ENCODE assay signal across 10 mouse cellular contexts in genomic region chr12:73410924-73411323, GRCm38 (mm10).
A peak's percentile ranks its signal among the peaks of the same experiment; 100 is the strongest.
DNase-seq lines count a peak whose midpoint lies in the region; ATAC-seq and TF ChIP-seq lines count a peak whose summit lies in the region.
"Had no signal": no experiment of that assay in that cellular context is flagged by ENCODE, and none has a peak within 500 bp of the region (broad histone marks: within the 10 kb centered on the region; RNA-seq: fewer than 3 reads in every experiment).

No protein-coding gene starts in this region.

- H3K4me1 ChIP-seq in forebrain, embryonic 14.5 days (ENCODE audit: control insufficient read depth, insufficient read depth, low read length) = 0 out of 2 replicates have a peak, but pooled peaks cover 2% of the 10 kb centered on the region
- peaks cover 12% of the 10 kb centered on the region for H3K4me1 ChIP-seq in forebrain, embryonic 16.5 days (replicated peaks; ENCODE audit: control insufficient read depth, insufficient read depth, low read length)
- peaks cover 11% of the 10 kb centered on the region for H3K4me1 ChIP-seq in liver, adult 2 months (ENCODE audit: control insufficient read depth, insufficient read depth, low read length)
- H3K4me1 ChIP-seq in liver, embryonic 12.5 days = no peaks in the 10 kb centered on the region
- no peaks in the 10 kb centered on the region for H3K4me1 ChIP-seq in MEL (ENCODE audit: control insufficient read depth in 1 of 2, insufficient read depth in 2 of 2, low read length in 2 of 2)

- H3K79me2 ChIP-seq in liver, adult 2 months (ENCODE audit: control insufficient read depth, insufficient read depth, low read length) = no peaks in the 10 kb centered on the region
- no peaks in the 10 kb centered on the region for H3K79me2 ChIP-seq in MEL (ENCODE audit: control insufficient read depth, insufficient read depth, low read length, poor library complexity)

- WGBS in forebrain, embryonic 14.5 days = 77% methylated on average over 7 of the region's 7 CpGs
- WGBS in forebrain, embryonic 16.5 days = 66% methylated on average over 7 of the region's 7 CpGs
- WGBS in liver, adult 2 months = 32% methylated on average over 7 of the region's 7 CpGs
- 63% methylated on average over 7 of the region's 7 CpGs for WGBS in liver, embryonic 12.5 days (ENCODE audit: insufficient replicate concordance)

- DNase-seq in forebrain, embryonic 14.5 days (ENCODE audit: low spot score) = peak; percentile 29
- DNase-seq in liver, adult 2 months (ENCODE audit: extremely low read depth, low read depth, low spot score) = peak; percentile 72
- no peak for DNase-seq in MEL (ENCODE audit: low read depth, low spot score)
- peak; percentile 56 for DNase-seq in gastrocnemius, postnatal 25 days
- no peak for DNase-seq in left cerebral cortex, adult 11 months (ENCODE audit: low spot score)
- no peak for DNase-seq in retina, embryonic 14.5 days (ENCODE audit: low spot score)
- DNase-seq: thymus, postnatal 4 days had no signal

- no peak for TF ChIP-seq CTCF in liver, adult 2 months (IDR thresholded peaks at IDR 0.05; ENCODE audit: low read depth, low read length)
- no peak for TF ChIP-seq CTCF in MEL (IDR thresholded peaks at IDR 0.05 in 2 of 3, conservative IDR thresholded peaks at IDR 0.05 in 1 of 3; ENCODE audit: control insufficient read depth in 1 of 3, insufficient read depth in 1 of 3, low read depth in 2 of 3, low read length in 3 of 3, poor library complexity in 1 of 3, severe bottlenecking in 1 of 3)

- no peaks in the 10 kb centered on the region for H3K9me3 ChIP-seq in forebrain, embryonic 14.5 days (replicated peaks; ENCODE audit: control insufficient read depth, low read length)
- H3K9me3 ChIP-seq in forebrain, embryonic 16.5 days (ENCODE audit: control insufficient read depth, low read length) = no peaks in the 10 kb centered on the region
- no peaks in the 10 kb centered on the region for H3K9me3 ChIP-seq in liver, embryonic 12.5 days (replicated peaks)
- no peaks in the 10 kb centered on the region for H3K9me3 ChIP-seq in MEL (replicated peaks; ENCODE audit: insufficient read depth, low read length)
- H3K9me3 ChIP-seq: limb, embryonic 13.5 days had no signal

- no peaks in the 10 kb centered on the region for H3K36me3 ChIP-seq in forebrain, embryonic 14.5 days (ENCODE audit: control insufficient read depth, insufficient read depth, low read length)
- no peaks in the 10 kb centered on the region for H3K36me3 ChIP-seq in forebrain, embryonic 16.5 days (ENCODE audit: control insufficient read depth, insufficient read depth)
- no peaks in the 10 kb centered on the region for H3K36me3 ChIP-seq in liver, adult 2 months (ENCODE audit: control insufficient read depth, insufficient read depth, low read length)
- H3K36me3 ChIP-seq in liver, embryonic 12.5 days = no peaks in the 10 kb centered on the region
- no peaks in the 10 kb centered on the region for H3K36me3 ChIP-seq in MEL (ENCODE audit: control insufficient read depth in 1 of 2, insufficient read depth in 2 of 2, low read length in 2 of 2)
- H3K36me3 ChIP-seq: limb, embryonic 13.5 days had no signal

- H3K4me2 ChIP-seq in forebrain, embryonic 14.5 days (ENCODE audit: low read length) = no peak overlapping the region
- no peak overlapping the region for H3K4me2 ChIP-seq in forebrain, embryonic 16.5 days (ENCODE audit: low read length)
- H3K4me2 ChIP-seq in liver, embryonic 12.5 days = no peak overlapping the region
- H3K4me2 ChIP-seq: limb, embryonic 13.5 days had no signal

- no peak overlapping the region for H3K9ac ChIP-seq in forebrain, embryonic 14.5 days (ENCODE audit: low read length)
- H3K9ac ChIP-seq in forebrain, embryonic 16.5 days (replicated peaks; ENCODE audit: low read depth, low read length) = no peak overlapping the region
- no peak overlapping the region for H3K9ac ChIP-seq in liver, adult 2 months (ENCODE audit: low read depth, low read length)
- H3K9ac ChIP-seq in liver, embryonic 12.5 days = no peak overlapping the region
- no peak overlapping the region for H3K9ac ChIP-seq in MEL (ENCODE audit: control insufficient read depth, low read depth, low read length, poor library complexity, severe bottlenecking)
- H3K9ac ChIP-seq: limb, embryonic 13.5 days had no signal

- no peak for TF ChIP-seq POLR2A in liver, adult 2 months (IDR thresholded peaks at IDR 0.05; ENCODE audit: extremely low read depth, insufficient read depth, low read length)
- TF ChIP-seq POLR2A in MEL (IDR thresholded peaks at IDR 0.05; ENCODE audit: control insufficient read depth in 1 of 2, insufficient read depth in 1 of 2, low read depth in 1 of 2, low read length in 2 of 2, poor library complexity in 1 of 2) = no peak

- no peak for TF ChIP-seq RAD21 in MEL (IDR thresholded peaks at IDR 0.05; ENCODE audit: low read depth, low read length)

- H3K27ac ChIP-seq in forebrain, embryonic 14.5 days (ENCODE audit: low read depth, low read length) = no peak overlapping the region
- H3K27ac ChIP-seq in forebrain, embryonic 16.5 days (ENCODE audit: low read length) = no peak overlapping the region
- H3K27ac ChIP-seq in liver, adult 2 months (replicated peaks; ENCODE audit: insufficient read depth, low read depth, low read length) = no peak overlapping the region
- no peak overlapping the region for H3K27ac ChIP-seq in liver, embryonic 12.5 days
- no peak overlapping the region for H3K27ac ChIP-seq in MEL (ENCODE audit: control insufficient read depth, low read depth, low read length)
- H3K27ac ChIP-seq: limb, embryonic 13.5 days had no signal

- TF ChIP-seq EP300 in MEL (IDR thresholded peaks at IDR 0.05; ENCODE audit: low read depth in 1 of 2, low read length in 2 of 2) = no peak

- H3K27me3 ChIP-seq in forebrain, embryonic 14.5 days (replicated peaks; ENCODE audit: control insufficient read depth, insufficient read depth, low read length) = no peaks in the 10 kb centered on the region
- H3K27me3 ChIP-seq in forebrain, embryonic 16.5 days (replicated peaks; ENCODE audit: control insufficient read depth, insufficient read depth, low read length) = no peaks in the 10 kb centered on the region
- no peaks in the 10 kb centered on the region for H3K27me3 ChIP-seq in liver, adult 2 months (ENCODE audit: control insufficient read depth, insufficient read depth, low read length)
- H3K27me3 ChIP-seq in liver, embryonic 12.5 days (replicated peaks) = no peaks in the 10 kb centered on the region
- no peaks in the 10 kb centered on the region for H3K27me3 ChIP-seq in MEL (ENCODE audit: control insufficient read depth in 1 of 2, insufficient read depth in 2 of 2, low read length in 2 of 2)

- no peak for ATAC-seq in forebrain, embryonic 14.5 days
- ATAC-seq in forebrain, embryonic 16.5 days = no peak
- ATAC-seq in liver, embryonic 12.5 days = no peak

- H3K4me3 ChIP-seq in forebrain, embryonic 14.5 days (ENCODE audit: low read depth, low read length) = no peak overlapping the region
- no peak overlapping the region for H3K4me3 ChIP-seq in forebrain, embryonic 16.5 days (replicated peaks; ENCODE audit: low read length)
- no peak overlapping the region for H3K4me3 ChIP-seq in liver, adult 2 months (ENCODE audit: insufficient read depth, low read depth, low read length)
- no peak overlapping the region for H3K4me3 ChIP-seq in liver, embryonic 12.5 days
- no peak overlapping the region for H3K4me3 ChIP-seq in MEL (ENCODE audit: control insufficient read depth in 1 of 2, insufficient read depth in 1 of 2, low read depth in 2 of 2, low read length in 2 of 2)
- H3K4me3 ChIP-seq: limb, embryonic 13.5 days had no signal

TF ChIP-seq in MEL, 35 proteins besides CTCF, POLR2A, EP300 and RAD21:
- TF ChIP-seq POLR2AphosphoS2 (IDR thresholded peaks at IDR 0.05; ENCODE audit: low read length) = no peak
- TF ChIP-seq SMC3 (IDR thresholded peaks at IDR 0.05; ENCODE audit: low read depth, low read length) = no peak
- peak; percentile 37; the same call in 1 of the 2 replicates for TF ChIP-seq BHLHE40 (IDR thresholded peaks at IDR 0.05; ENCODE audit: borderline replicate concordance, low read depth, low read length)
- no peak for TF ChIP-seq POLR2AphosphoS5 (IDR thresholded peaks at IDR 0.05; ENCODE audit: borderline replicate concordance, low read depth, low read length)
- TF ChIP-seq USF2 (IDR thresholded peaks at IDR 0.05; ENCODE audit: borderline replicate concordance in 1 of 2, insufficient read depth in 1 of 2, low read depth in 1 of 2, low read length in 2 of 2) = 0 out of 4 replicates have a peak, but pooled peaks of 1 of the 2 experiments have one; percentile 26
- peak; percentile 86 for TF ChIP-seq USF1 (IDR thresholded peaks at IDR 0.05; ENCODE audit: low read depth, low read length)
- TF ChIP-seq MYC (IDR thresholded peaks at IDR 0.05; ENCODE audit: low read depth, low read length) = no peak

Comparison
In these comparisons a context has a peak if more than half of its experiments do, and no peak if none do; other contexts are left out.
1. DNase-seq: peak in forebrain, embryonic 14.5 days (single experiment), liver, adult 2 months (single experiment) and gastrocnemius, postnatal 25 days (single experiment); none in MEL (single experiment), left cerebral cortex, adult 11 months (single experiment) and retina, embryonic 14.5 days (single experiment).